Comparison of ENCODE assay signal across 10 mouse cellular contexts in the genomic region with DNA sequence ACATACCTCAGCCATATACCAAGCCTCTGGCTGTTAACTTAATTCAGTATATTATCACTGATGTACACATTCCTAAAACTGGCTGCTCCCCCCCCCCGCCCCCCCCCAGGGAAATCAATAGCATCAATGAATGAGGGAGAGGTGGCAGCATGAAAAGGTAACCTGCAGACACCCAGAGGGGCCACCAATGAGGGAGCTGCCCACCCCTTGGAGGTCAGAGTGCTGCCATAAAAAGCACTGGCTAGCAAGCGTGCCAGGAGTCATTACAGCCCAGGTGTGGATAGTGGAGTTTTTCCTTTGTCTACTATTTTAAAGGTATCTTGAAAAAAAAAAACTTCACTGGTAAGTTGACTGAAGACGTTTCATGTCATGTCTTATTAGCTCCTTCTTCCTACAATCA. TPM values are rescaled to one million over a fixed set of nuclear protein-coding genes. Genes with fewer than 3 reads are reported as not detected.
DNase-seq lines count a peak whose midpoint lies in the region; ATAC-seq and TF ChIP-seq lines count a peak whose summit lies in the region.
"Had no signal": no experiment of that assay in that cellular context is flagged by ENCODE, and none has a peak within 500 bp of the region (broad histone marks: within the 10 kb centered on the region; RNA-seq: fewer than 3 reads in every experiment).

A gene (plus strand): TSS at position 256 of the 400 bp plus-strand sequence.

- H3K4me3 ChIP-seq in heart, embryonic 11.5 days (ENCODE audit: low read depth, low read length) = peak within 1 kb of the TSS; percentile 38
- peak within 1 kb of the TSS; percentile 38 for H3K4me3 ChIP-seq in embryonic facial prominence, embryonic 13.5 days
- peak within 1 kb of the TSS; percentile 42; the same call in 1 of the 2 replicates for H3K4me3 ChIP-seq in hindbrain, embryonic 16.5 days (ENCODE audit: low read length)
- peak within 1 kb of the TSS; percentile 24 for H3K4me3 ChIP-seq in liver, postnatal 0 days (ENCODE audit: low read depth, low read length)

- H3K9ac ChIP-seq in heart, embryonic 11.5 days (ENCODE audit: low read depth, low read length) = no peak within 1 kb of the TSS
- no peak within 1 kb of the TSS for H3K9ac ChIP-seq in embryonic facial prominence, embryonic 13.5 days
- no peak within 1 kb of the TSS for H3K9ac ChIP-seq in hindbrain, embryonic 16.5 days (ENCODE audit: low read depth, low read length)
- H3K9ac ChIP-seq in liver, postnatal 0 days (replicated peaks) = no peak within 1 kb of the TSS

- DNase-seq in heart, adult 18-20 months = no peak
- peak; percentile 17 for DNase-seq in liver, postnatal 0 days
- no peak for DNase-seq in cerebellum, adult 18-20 months
- DNase-seq in gastrocnemius, adult 18-20 months (ENCODE audit: low spot score) = no peak
- no peak for DNase-seq in spleen, postnatal 10 days (ENCODE audit: low spot score in 2 of 2)
- DNase-seq: cerebellum, adult 2 months had no signal

- H3K4me1 ChIP-seq in heart, embryonic 11.5 days (ENCODE audit: control insufficient read depth, insufficient read depth, low read length) = no peaks in the 10 kb centered on the region
- no peaks in the 10 kb centered on the region for H3K4me1 ChIP-seq in embryonic facial prominence, embryonic 13.5 days
- H3K4me1 ChIP-seq in hindbrain, embryonic 16.5 days (ENCODE audit: control insufficient read depth, insufficient read depth, low read depth, low read length) = no peaks in the 10 kb centered on the region
- H3K4me1 ChIP-seq in liver, postnatal 0 days (ENCODE audit: insufficient read depth) = no peaks in the 10 kb centered on the region

- no peak for ATAC-seq in heart, embryonic 11.5 days (replicated peaks; ENCODE audit: insufficient number of reproducible peaks, low FRiP score, low TSS enrichment)
- ATAC-seq in embryonic facial prominence, embryonic 13.5 days (ENCODE audit: insufficient number of reproducible peaks, insufficient read depth, low FRiP score, low TSS enrichment, low read depth) = no peak
- ATAC-seq in hindbrain, embryonic 16.5 days = no peak
- ATAC-seq in liver, postnatal 0 days = 0 out of 2 replicates have a peak, but pooled peaks have one; percentile 42

- H3K36me3 ChIP-seq in heart, embryonic 11.5 days (ENCODE audit: control insufficient read depth, insufficient read depth, low read length) = no peaks in the 10 kb centered on the region
- no peaks in the 10 kb centered on the region for H3K36me3 ChIP-seq in embryonic facial prominence, embryonic 13.5 days
- no peaks in the 10 kb centered on the region for H3K36me3 ChIP-seq in hindbrain, embryonic 16.5 days (ENCODE audit: control insufficient read depth, insufficient read depth, low read length)
- H3K36me3 ChIP-seq in liver, postnatal 0 days (replicated peaks; ENCODE audit: insufficient read depth, low read length) = no peaks in the 10 kb centered on the region

- TF ChIP-seq EP300 in liver, postnatal 0 days (IDR thresholded peaks at IDR 0.05; ENCODE audit: low read depth) = no peak

- H3K27ac ChIP-seq in heart, embryonic 11.5 days (ENCODE audit: low read depth, low read length) = no peak within 1 kb of the TSS
- H3K27ac ChIP-seq in embryonic facial prominence, embryonic 13.5 days = no peak within 1 kb of the TSS
- no peak within 1 kb of the TSS for H3K27ac ChIP-seq in hindbrain, embryonic 16.5 days (ENCODE audit: low read depth, low read length)
- peak within 1 kb of the TSS; percentile 48; the same call in 1 of the 2 replicates for H3K27ac ChIP-seq in liver, postnatal 0 days (ENCODE audit: low read depth)

- WGBS in heart, embryonic 11.5 days (ENCODE audit: insufficient replicate concordance) = 61% methylated on average over 3 of the region's 3 CpGs
- WGBS in embryonic facial prominence, embryonic 13.5 days = 60% methylated on average over 3 of the region's 3 CpGs
- 66% methylated on average over 3 of the region's 3 CpGs for WGBS in hindbrain, embryonic 16.5 days
- 41% methylated on average over 3 of the region's 3 CpGs for WGBS in liver, postnatal 0 days (ENCODE audit: insufficient replicate concordance)

- H3K4me2 ChIP-seq in heart, embryonic 11.5 days = peak within 1 kb of the TSS; percentile 64
- H3K4me2 ChIP-seq in embryonic facial prominence, embryonic 13.5 days = peak within 1 kb of the TSS; percentile 63
- H3K4me2 ChIP-seq in hindbrain, embryonic 16.5 days (ENCODE audit: low read length) = peak within 1 kb of the TSS; percentile 68
- H3K4me2 ChIP-seq in liver, postnatal 0 days (ENCODE audit: low read depth, low read length) = peak within 1 kb of the TSS; percentile 58

- TF ChIP-seq CTCF in liver, postnatal 0 days (IDR thresholded peaks at IDR 0.05; ENCODE audit: low read depth) = no peak

- no peaks in the 10 kb centered on the region for H3K9me3 ChIP-seq in heart, embryonic 11.5 days (replicated peaks; ENCODE audit: control insufficient read depth, low read length)
- H3K9me3 ChIP-seq in embryonic facial prominence, embryonic 13.5 days = no peaks in the 10 kb centered on the region
- H3K9me3 ChIP-seq in hindbrain, embryonic 16.5 days (ENCODE audit: control insufficient read depth, low read length) = no peaks in the 10 kb centered on the region
- H3K9me3 ChIP-seq in liver, postnatal 0 days (ENCODE audit: low read length) = no peaks in the 10 kb centered on the region

- H3K27me3 ChIP-seq in heart, embryonic 11.5 days (ENCODE audit: control insufficient read depth, insufficient read depth, low read length) = no peaks in the 10 kb centered on the region
- H3K27me3 ChIP-seq in embryonic facial prominence, embryonic 13.5 days = no peaks in the 10 kb centered on the region
- H3K27me3 ChIP-seq in hindbrain, embryonic 16.5 days (replicated peaks; ENCODE audit: control insufficient read depth, insufficient read depth, low read length) = no peaks in the 10 kb centered on the region
- H3K27me3 ChIP-seq in liver, postnatal 0 days (ENCODE audit: insufficient read depth, low read length) = no peaks in the 10 kb centered on the region

RNA-seq across cellular contexts. Expression of the gene that starts here (rescaled TPM):
- polyA plus RNA-seq in heart, embryonic 11.5 days (2014; fragmentation: Nextera tagmentation; extraction: Ambion mirVana) = 0.86 and 0.89 TPM in 2 replicates
- under 1 TPM; 0.28 to 0.52 TPM for total RNA-seq in heart, adult 18-20 months (2021)
- polyA plus RNA-seq in embryonic facial prominence, embryonic 13.5 days (2015; fragmentation: Nextera tagmentation; extraction: Ambion mirVana) = 0.17 and 2.2 TPM in 2 replicates
- polyA plus RNA-seq in hindbrain, embryonic 16.5 days (2015; fragmentation: Nextera tagmentation; extraction: Ambion mirVana) = 0.54 and 0.93 TPM in 2 replicates
- 328 and 357 TPM in 2 replicates for polyA plus RNA-seq in liver, postnatal 0 days (2015; fragmentation: Nextera tagmentation; extraction: Ambion mirVana)
- total RNA-seq in gastrocnemius, adult 18-20 months (2021) = under 1 TPM in 1 of 2 experiments, not detected in 1; 0.31 TPM
- polyA plus RNA-seq: C2C12 had no signal

Comparison
In these comparisons a context has a peak if more than half of its experiments do, and no peak if none do; other contexts are left out.
1. RNA of the gene that starts here (polyA plus RNA-seq): 328 to 357 TPM in liver, postnatal 0 days; 0.54 to 0.93 TPM in hindbrain, embryonic 16.5 days, 0.86 to 0.89 TPM in heart, embryonic 11.5 days and 0.17 to 2.2 TPM in embryonic facial prominence, embryonic 13.5 days; every median in the first group is over 100 times any median in the second.
2. Peak in every context shown above with its lines, with median percentiles within 50 percentile points of each other: H3K4me2 ChIP-seq and H3K4me3 ChIP-seq.